Mouse (Mus musculus): ENCODE measurements around the gene Alppl2.

The Alppl2 gene

DNA sequence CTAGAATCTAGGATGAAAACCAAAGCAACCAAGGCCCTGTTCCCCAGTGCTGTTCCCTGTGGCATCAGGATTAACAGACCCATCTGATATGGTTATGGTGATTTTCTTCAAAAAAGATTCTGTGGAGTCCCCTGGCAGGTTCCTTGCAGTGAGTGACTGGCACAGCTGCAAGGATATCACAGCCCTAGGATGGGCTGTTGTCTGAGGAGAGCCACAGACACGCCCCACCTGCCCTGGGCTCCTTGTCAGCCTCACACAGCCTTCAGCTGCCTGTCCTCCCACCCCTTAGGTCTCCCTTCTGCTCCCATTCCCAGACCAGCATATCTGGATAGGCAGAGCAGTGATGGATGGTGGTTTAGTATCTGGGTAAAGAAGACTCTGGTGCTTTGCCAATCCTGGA lies 39.0 kb downstream of the Alppl2 start:
- no peak for DNase-seq (ENCODE audit: low read depth, low spot score)

GRCm38 (mm10) chr1:87050072-87050471 lies 39.7 kb downstream of the Alppl2 start:
- no peak for DNase-seq (ENCODE audit: low read depth, low spot score)

DNA sequence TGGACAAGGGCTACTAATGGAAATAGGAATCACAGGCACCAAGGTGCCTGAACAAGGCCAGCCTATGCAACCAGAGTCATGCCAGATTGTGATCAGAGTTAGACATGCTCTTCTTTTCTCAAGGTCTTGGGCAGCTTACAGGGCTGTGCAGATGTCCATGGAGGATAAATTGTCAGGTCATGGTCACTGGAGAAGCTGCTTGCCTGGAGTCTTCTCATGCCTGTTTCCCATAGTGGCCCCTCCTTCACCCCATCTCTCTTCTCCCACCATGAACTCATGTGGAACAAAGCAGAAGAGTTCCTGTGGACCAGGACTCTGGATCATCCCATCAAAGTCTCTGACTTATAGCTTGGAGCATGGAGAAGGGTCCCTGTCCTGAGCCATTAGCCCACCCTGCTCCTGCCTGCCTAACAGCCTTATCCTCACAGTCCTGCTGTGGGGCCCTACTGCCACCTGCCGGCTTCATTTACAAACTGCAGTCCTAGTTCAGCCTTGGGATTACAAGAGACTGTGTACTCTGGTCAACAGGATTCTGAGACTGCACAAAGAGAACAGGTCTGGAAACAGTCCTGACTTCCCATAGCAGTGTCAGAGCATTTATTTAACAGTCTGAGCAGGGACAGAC lies 47.8 kb downstream of the Alppl2 start:
- DNase-seq (ENCODE audit: low read depth, low spot score): peak; percentile 72

- DNase-seq (ENCODE audit: low read depth, low spot score): peak; percentile 71
Observed at GRCm38 (mm10) chr1:87041119-87041518, 48.6 kb downstream of the Alppl2 start.

GRCm38 (mm10) chr1:87038477-87039070 lies 51.2 kb downstream of the Alppl2 start:
- no peak for DNase-seq (ENCODE audit: low read depth, low spot score)
